Mouse (Mus musculus): ENCODE measurements around the gene Slfn3. TPM values are rescaled to one million over a fixed set of nuclear protein-coding genes. Genes with fewer than 3 reads are reported as not detected.
"Not testable (repeated sequence)": the region's sequence is repeated elsewhere in the genome, so short reads cannot be mapped to it uniquely, and the experiment has no call there.

Slfn3 gene
- polyA plus RNA-seq, 1 experiment from 2014 or later, result 2.2 TPM

- H3K27me3 ChIP-seq (ENCODE audit: control insufficient read depth, insufficient read depth, low read length); H3K4me1 ChIP-seq (ENCODE audit: control insufficient read depth, insufficient read depth, low read length); H3K9ac ChIP-seq (ENCODE audit: low read length); H3K27ac ChIP-seq (ENCODE audit: low read length); H3K4me3 ChIP-seq (ENCODE audit: low read length); H3K4me2 ChIP-seq (ENCODE audit: low read depth, low read length); H3K9me3 ChIP-seq (replicated peaks; ENCODE audit: control insufficient read depth, low read length); H3K36me3 ChIP-seq (ENCODE audit: control insufficient read depth, insufficient read depth); ATAC-seq (replicated peaks; ENCODE audit: extremely low read depth, insufficient read depth, low FRiP score): not testable (repeated sequence)
- WGBS, result 21% methylated on average over 5 of the region's 5 CpGs
Observed at GRCm38 (mm10) chr11:83257211-83257610, 66.1 kb downstream of the Slfn3 start.

DNA sequence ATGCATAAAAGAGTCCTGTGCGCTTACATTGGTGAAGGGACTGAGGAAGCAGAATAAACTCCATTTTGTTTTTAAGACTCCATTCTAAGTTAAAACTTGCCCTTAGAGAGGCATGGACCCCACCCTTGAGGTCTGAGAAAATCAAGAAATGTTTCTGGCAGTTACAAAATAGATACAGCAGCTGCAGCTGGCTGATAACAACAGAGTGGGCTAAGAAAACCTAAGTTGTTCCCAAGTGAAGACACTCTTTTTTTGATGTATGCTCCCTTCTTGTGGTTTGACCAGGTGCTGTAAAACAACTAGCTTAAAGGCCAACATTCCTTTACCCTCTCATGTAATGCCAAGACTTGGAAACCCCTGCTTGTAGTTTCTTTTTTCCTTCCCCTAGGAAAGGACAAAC, 71.5 kb downstream of the Slfn3 start:
- Histone ChIP-seq H3K4me1 (ENCODE audit: control insufficient read depth, insufficient read depth, low read length) (no peaks in the 10 kb centered on the region), H3K4me2 (ENCODE audit: low read depth, low read length) (no peak overlapping the region), H3K9ac (ENCODE audit: low read length) (no peak overlapping the region), H3K4me3 (ENCODE audit: low read length) (no peak overlapping the region), H3K9me3 (replicated peaks; ENCODE audit: control insufficient read depth, low read length) (no peaks in the 10 kb centered on the region), H3K36me3 (ENCODE audit: control insufficient read depth, insufficient read depth) (no peaks in the 10 kb centered on the region), H3K27me3 (ENCODE audit: control insufficient read depth, insufficient read depth, low read length) (no peaks in the 10 kb centered on the region), H3K27ac (ENCODE audit: low read length) (no peak overlapping the region; the same call in 1 of the 2 replicates)
- 93% methylated on average over 1 of the region's 1 CpGs for WGBS
- ATAC-seq (replicated peaks; ENCODE audit: extremely low read depth, insufficient read depth, low FRiP score), result 0 out of 2 replicates have a peak, but pooled peaks have one; percentile 18

DNA sequence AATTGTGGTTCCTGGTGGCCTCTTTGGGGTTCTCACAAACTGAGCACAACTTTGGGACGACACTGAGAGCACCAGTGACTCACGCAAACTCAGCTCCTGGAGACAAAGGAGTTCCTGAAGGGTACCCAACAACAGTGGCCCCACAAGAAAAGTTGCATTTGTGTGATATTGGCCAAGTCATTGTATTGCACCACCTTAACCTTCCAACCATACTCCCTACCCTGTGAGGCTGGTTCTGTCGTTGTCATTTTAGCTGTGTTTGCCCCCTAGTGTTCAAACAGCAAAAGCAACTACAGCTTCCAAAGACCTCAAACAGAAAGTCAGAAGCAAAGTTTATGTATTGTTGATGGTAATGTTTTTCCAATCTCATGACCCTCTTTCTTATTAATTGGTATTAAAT, 72.0 kb downstream of the Slfn3 start:
- no peak overlapping the region for H3K4me2 ChIP-seq (ENCODE audit: low read depth, low read length)
- no peak overlapping the region for H3K9ac ChIP-seq (ENCODE audit: low read length)
- H3K36me3 ChIP-seq (ENCODE audit: control insufficient read depth, insufficient read depth), result no peaks in the 10 kb centered on the region
- no peaks in the 10 kb centered on the region for H3K4me1 ChIP-seq (ENCODE audit: control insufficient read depth, insufficient read depth, low read length)
- 50% methylated on average over 3 of the region's 3 CpGs for WGBS
- no peaks in the 10 kb centered on the region for H3K27me3 ChIP-seq (ENCODE audit: control insufficient read depth, insufficient read depth, low read length)
- ATAC-seq (replicated peaks; ENCODE audit: extremely low read depth, insufficient read depth, low FRiP score), result peak; percentile 69; the same call in 1 of the 2 replicates
- no peaks in the 10 kb centered on the region for H3K9me3 ChIP-seq (replicated peaks; ENCODE audit: control insufficient read depth, low read length)
- H3K4me3 ChIP-seq (ENCODE audit: low read length), result no peak overlapping the region
- H3K27ac ChIP-seq (ENCODE audit: low read length), result no peak overlapping the region; the same call in 1 of the 2 replicates

Other genes starting within 250 kb of the Slfn3 start
- 6.1 and 7.7 TPM in 2 replicates for gene Slfn5, start 240.0 kb upstream of the Slfn3 start, polyA plus RNA-seq (2015; fragmentation: Nextera tagmentation; extraction: Ambion mirVana)
- 11.9 and 13.1 TPM in 2 replicates for gene Slfn9, start 199.5 kb upstream of the Slfn3 start, polyA plus RNA-seq (2015; fragmentation: Nextera tagmentation; extraction: Ambion mirVana)
- 0.69 and 1.6 TPM in 2 replicates for gene Slfn8, start 170.5 kb upstream of the Slfn3 start, polyA plus RNA-seq (2015; fragmentation: Nextera tagmentation; extraction: Ambion mirVana)
- 4.3 and 7.9 TPM in 2 replicates for gene Slfn2, start 126.2 kb upstream of the Slfn3 start, polyA plus RNA-seq (2015; fragmentation: Nextera tagmentation; extraction: Ambion mirVana)
- 0.27 and 0.32 TPM in 2 replicates for gene Slfn1, start 74.5 kb upstream of the Slfn3 start, polyA plus RNA-seq (2015; fragmentation: Nextera tagmentation; extraction: Ambion mirVana)
- gene Slfn4, start 16.1 kb upstream of the Slfn3 start, polyA plus RNA-seq (2015; fragmentation: Nextera tagmentation; extraction: Ambion mirVana), result 0.05 and 0.20 TPM in 2 replicates
- gene Slfn14, start 95.4 kb downstream of the Slfn3 start, polyA plus RNA-seq (2015; fragmentation: Nextera tagmentation; extraction: Ambion mirVana), result 0.17 and 0.19 TPM in 2 replicates
- 36.0 and 38.3 TPM in 2 replicates for gene Ap2b1, start 107.7 kb downstream of the Slfn3 start, polyA plus RNA-seq (2015; fragmentation: Nextera tagmentation; extraction: Ambion mirVana)
- gene Pex12, start 111.3 kb downstream of the Slfn3 start, polyA plus RNA-seq (2015; fragmentation: Nextera tagmentation; extraction: Ambion mirVana), result 8.1 and 10.5 TPM in 2 replicates
- 5.7 and 9.1 TPM in 2 replicates for gene Rasl10b, start 217.8 kb downstream of the Slfn3 start, polyA plus RNA-seq (2015; fragmentation: Nextera tagmentation; extraction: Ambion mirVana)
- gene Gas2l2, start 238.1 kb downstream of the Slfn3 start, polyA plus RNA-seq (2015; fragmentation: Nextera tagmentation; extraction: Ambion mirVana), result 0.11 and 0.12 TPM in 2 replicates
- gene 1700020L24Rik, start 246.3 kb downstream of the Slfn3 start, polyA plus RNA-seq (2015; fragmentation: Nextera tagmentation; extraction: Ambion mirVana), result 1.4 and 1.5 TPM in 2 replicates

All from heart, embryonic 16.5 days (tissue).